Mouse (Mus musculus) layer of hippocampus, adult 18-20 months (tissue): ENCODE measurements around the gene Sh2b2. TPM values are rescaled to one million over a fixed set of nuclear protein-coding genes. Genes with fewer than 3 reads are reported as not detected.

Source experiments
- DNase-seq, 2 experiments: peaks; one replicate each; pipeline ENCODE4 v3.0.0; 2022; ENCODE audit warnings: low spot score in 2 of 2
- long read RNA-seq: library from polyadenylated mRNA; stranded (forward); transcript quantifications from one replicate; pipeline ENCODE4 v2.0.0, GENCODE M21; 2021
- total RNA-seq, 2 experiments: library from RNA; stranded (reverse); gene quantifications; 2 replicates each; pipeline ENCODE4 v1.2.3; 2021

Sh2b2 gene
- total RNA-seq, result 1 to 10 TPM; 6.5 to 7.7 TPM
- long read RNA-seq, transcript Sh2b2-201 (9 exons, 2,848 nt), result major isoform, 5 of 6 reads
- long read RNA-seq, partial matches to known transcripts, result 0 of 6 reads
- long read RNA-seq, other reads (novel, unspliced or antisense), result 1 of 6 reads

GRCm38 (mm10) chr5:136246452-136246838 is at the start of gene Sh2b2:
Gene Sh2b2 (minus strand): TSS chr5:136246556.
- no peak for DNase-seq

- peak; percentile 42 to 77 for DNase-seq
Observed at GRCm38 (mm10) chr5:136292971-136293418, 46.6 kb upstream of the Sh2b2 start.

GRCm38 (mm10) chr5:136292361-136292760 is 46.0 kb upstream of the Sh2b2 start:
- no peak for DNase-seq

- DNase-seq, result no peak
Observed at GRCm38 (mm10) chr5:136291562-136291961, 45.2 kb upstream of the Sh2b2 start.

DNA sequence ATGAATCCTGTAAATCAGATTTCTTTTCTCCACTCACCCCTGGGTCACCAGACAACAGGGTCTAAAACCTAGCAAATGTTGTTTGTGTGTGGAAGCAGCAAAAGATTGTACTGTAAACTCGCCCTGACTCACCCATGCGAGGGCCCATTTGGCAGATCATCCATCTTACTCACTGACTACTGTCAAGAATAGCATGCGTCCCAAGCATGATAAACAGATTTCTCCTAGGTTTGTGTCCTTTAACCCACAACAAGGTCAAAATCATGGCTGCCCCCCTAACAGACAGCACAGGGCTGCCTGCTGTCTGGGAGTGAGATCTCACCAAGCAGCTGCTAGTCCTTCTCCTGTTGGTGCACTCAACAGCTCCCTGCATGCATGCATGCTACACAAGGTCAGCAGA is 43.4 kb upstream of the Sh2b2 start:
- no peak for DNase-seq

- no peak for DNase-seq
Observed at GRCm38 (mm10) chr5:136288351-136289081, 42.2 kb upstream of the Sh2b2 start.

GRCm38 (mm10) chr5:136286566-136286965 is 40.2 kb upstream of the Sh2b2 start:
- no peak for DNase-seq

DNA sequence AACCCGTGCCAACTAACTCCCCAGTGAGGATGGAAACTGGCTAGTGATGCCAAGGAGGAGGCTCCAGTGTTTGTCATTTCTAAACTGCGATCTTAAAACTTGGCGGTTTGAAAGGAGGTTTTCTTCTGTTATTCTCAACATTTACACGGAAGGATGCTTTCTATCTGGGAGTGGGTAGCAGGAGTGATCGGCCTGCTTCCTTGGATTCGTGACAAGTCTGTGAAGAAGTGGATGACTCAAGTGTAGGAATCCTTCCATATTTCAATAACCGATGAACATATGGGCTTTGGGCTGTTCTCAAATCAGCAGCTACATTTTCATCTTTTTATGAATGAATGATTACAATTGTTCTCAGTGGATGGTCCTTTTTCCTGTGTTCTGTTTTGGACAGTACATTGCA is 38.8 kb upstream of the Sh2b2 start:
- DNase-seq, result peak in 1 of 2 experiments; percentile 51

DNA sequence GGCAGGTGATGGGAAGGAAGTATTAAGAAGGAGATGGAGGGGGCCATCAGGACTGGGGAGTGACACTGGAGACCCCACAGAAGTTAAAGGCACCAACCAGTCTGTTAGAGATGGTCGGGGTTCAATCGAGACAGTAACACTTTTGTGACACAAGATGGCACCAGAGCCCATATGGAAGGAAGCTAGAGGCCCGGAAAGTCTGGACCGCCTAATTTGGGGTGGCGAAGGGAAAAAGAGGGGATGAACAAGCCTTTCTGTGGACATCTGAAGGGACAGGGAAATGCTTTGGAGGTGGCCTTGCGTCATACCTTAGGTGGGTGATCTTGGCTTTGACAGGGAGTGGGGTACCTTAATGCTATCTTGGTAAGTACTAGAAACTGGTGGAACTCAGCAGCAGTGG is 35.0 kb upstream of the Sh2b2 start:
- peak in 1 of 2 experiments; percentile 62 for DNase-seq

DNA sequence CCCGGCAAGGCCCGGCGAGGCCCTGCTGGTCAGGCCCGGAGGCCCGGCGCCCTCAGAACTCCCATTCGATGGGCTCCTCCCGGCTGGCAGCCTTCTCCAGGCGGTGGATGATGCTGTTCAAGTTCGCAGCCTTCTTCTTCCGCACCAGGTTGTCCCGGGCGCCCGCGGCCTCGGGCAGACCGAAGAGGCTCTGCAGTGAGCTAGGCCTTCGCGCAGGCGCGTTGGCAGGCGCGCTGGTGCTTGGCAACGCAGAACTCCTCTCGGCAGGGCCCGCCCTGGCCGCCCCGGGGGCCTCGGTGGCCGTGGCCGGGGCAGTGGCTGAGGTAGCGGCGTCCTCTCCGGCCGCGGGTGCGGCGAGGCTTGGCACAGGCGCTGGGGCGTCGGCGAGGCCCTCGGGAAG is 28.4 kb upstream of the Sh2b2 start:
- no peak for DNase-seq

GRCm38 (mm10) chr5:136269937-136270336 is 23.6 kb upstream of the Sh2b2 start:
- no peak for DNase-seq

- DNase-seq, result no peak
Observed at GRCm38 (mm10) chr5:136266077-136266476, 19.7 kb upstream of the Sh2b2 start.

DNA sequence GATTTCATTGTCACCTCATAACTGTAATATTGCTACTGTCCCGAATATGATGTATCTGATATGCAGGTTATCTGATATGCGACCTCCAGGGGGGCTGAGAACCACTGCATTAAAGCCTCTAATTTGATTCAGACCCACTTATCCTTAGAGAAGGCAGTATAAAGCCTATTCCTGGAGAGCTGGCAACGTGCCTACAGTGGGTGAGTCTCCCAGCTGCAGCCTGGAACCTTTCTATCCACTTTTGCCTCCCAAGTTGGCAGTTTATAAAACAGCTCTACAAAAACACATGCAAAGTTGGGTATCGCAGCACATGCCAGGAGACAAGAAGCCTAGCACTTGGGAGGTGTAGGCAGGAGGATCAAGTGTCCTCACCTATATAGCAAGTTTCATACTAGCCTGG is 17.0 kb upstream of the Sh2b2 start:
- DNase-seq, result no peak

GRCm38 (mm10) chr5:136258919-136259318 is 12.6 kb upstream of the Sh2b2 start:
- DNase-seq, result peak in 1 of 2 experiments; percentile 80

- peak; percentile 80 to 93 for DNase-seq
Observed at GRCm38 (mm10) chr5:136252899-136253298, 6.5 kb upstream of the Sh2b2 start.

DNA sequence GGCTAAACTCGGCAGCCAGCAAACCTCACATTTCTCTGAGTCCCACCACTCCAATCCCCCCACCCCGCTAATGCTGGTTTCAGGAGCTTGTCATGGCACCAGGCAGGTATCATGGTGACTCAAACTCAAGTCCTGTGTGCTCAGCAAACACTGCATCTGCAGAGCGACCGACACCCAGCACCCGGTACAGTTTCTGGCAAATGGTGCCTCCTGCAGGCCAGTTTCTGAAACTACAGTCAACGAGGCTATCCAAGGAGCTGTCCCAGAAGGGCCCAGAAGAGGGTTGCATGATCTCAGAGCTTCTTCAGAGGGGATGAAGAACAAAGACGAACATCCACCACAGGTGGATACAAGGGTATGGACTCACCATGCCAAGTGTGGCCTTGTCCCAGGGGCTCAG is 4.6 kb upstream of the Sh2b2 start:
- DNase-seq, result peak in 1 of 2 experiments; percentile 58

DNA sequence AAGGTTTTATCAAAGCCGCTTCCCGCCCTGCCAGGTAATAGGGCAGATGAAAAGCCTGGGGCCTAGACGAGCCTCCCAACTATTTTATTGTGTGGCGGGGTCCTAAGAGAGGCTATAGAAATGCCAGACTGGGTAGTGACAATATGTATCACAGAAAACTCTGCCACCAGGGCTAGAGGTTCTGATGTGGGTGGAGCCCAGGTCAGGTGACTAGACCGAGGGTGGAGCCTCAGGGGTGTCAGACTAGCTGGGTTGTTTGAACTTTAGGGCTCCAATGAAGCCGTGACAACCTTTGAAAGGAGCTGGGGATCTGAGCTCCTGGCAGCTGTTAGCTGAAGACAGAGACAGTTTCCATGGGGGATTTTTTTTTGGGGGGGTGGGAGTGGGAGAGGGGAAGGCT is 2.1 kb upstream of the Sh2b2 start:
- no peak for DNase-seq

GRCm38 (mm10) chr5:136245541-136246451 is 560 bp downstream of the Sh2b2 start:
- DNase-seq, result no peak

DNA sequence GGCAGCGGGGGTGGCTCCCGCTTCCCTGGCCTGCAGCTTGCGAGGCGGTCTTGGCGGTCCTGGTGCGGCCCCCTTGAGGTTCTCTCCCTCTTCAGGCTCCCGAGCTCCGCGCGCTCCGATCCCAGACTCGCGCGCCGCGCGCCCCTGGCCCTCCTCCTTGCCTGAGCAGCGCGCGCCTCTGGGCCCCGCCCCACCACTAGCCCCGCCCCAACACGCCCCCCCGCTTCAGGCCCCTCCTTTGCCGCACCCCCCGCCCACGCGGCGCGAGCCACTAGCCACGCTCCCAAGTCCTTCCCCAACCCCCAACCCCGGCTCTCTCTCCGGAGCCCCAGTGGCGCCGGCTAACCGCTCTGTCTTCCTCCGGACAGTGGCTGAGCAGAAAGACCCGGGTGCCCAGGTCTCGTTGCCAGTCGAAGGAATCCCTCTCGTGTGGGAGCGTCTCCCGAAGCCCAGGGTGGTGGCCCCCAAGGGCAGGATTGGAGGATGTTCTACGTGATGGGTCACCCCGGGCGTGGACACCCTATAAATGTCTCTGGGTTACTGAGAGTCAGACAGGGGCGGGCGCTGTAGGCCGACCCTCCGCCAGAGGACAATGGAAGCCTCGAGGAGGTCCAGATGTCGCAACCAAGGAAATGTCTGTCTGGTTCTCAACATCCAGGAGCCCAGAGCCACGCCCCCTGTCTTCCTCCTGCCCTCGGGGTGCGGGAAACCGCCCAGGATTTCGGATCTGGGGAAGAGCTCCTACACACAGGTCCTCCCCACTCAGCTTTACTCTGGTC is 1.4 kb downstream of the Sh2b2 start:
- peak; percentile 84 to 89 for DNase-seq

GRCm38 (mm10) chr5:136243851-136244761 is 2.2 kb downstream of the Sh2b2 start:
- no peak for DNase-seq
